Mouse (Mus musculus): ENCODE measurements around the gene Upk2. TPM values are rescaled to one million over a fixed set of nuclear protein-coding genes. Genes with fewer than 3 reads are reported as not detected.

Gene Upk2
- 0.35 TPM in 1 of 2 replicates, not detected in the other for polyA plus RNA-seq (2016; fragmentation: Nextera tagmentation; extraction: Ambion mirVana)

DNA sequence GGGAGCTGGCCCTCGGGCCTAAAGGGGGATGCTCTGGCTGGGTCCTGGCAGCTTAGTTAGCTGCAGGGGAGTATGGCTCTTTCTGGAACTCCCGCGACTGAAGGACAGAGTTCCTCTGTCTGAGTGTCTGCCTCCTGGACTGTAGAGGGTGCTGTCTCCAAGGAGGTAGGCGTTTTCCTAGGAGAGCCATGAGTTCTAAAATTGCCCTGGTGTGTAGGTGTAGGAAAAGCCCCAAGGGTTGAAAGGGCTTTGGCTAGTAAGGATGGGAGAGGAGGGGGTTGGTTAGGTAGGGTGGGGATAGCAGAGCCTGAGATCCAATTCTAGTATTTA, at the start of gene Upk2:
Gene Upk2 (minus strand): TSS at position 86 of the 330 bp plus-strand sequence.
- Histone ChIP-seq H3K4me1 (peaks cover 31% of the 10 kb centered on the region), H3K36me3 (no peaks in the 10 kb centered on the region), H3K27me3 (replicated peaks) (peaks cover 7% of the 10 kb centered on the region; the same call in 1 of the 2 replicates), H3K9me3 (no peaks in the 10 kb centered on the region), H3K4me2 (replicated peaks) (no peak within 1 kb of the TSS), H3K4me3 (no peak within 1 kb of the TSS), H3K27ac (no peak within 1 kb of the TSS), H3K9ac (no peak within 1 kb of the TSS)
- no peak for ATAC-seq (ENCODE audit: low FRiP score, low read depth)
- WGBS = 24% methylated on average over 4 of the region's 4 CpGs

GRCm38 (mm10) chr9:44502006-44502405, 47.2 kb upstream of the Upk2 start:
- Histone ChIP-seq H3K27ac (no peak overlapping the region), H3K27me3 (replicated peaks) (no peaks in the 10 kb centered on the region; the same call in 1 of the 2 replicates), H3K36me3 (peaks cover 26% of the 10 kb centered on the region), H3K9me3 (no peaks in the 10 kb centered on the region), H3K9ac (no peak overlapping the region), H3K4me1 (peaks cover 56% of the 10 kb centered on the region), H3K4me2 (replicated peaks) (peak overlapping the region; percentile 18), H3K4me3 (no peak overlapping the region)
- ATAC-seq (ENCODE audit: low FRiP score, low read depth) = no peak
- WGBS = 0% methylated on average over 4 of the region's 4 CpGs

GRCm38 (mm10) chr9:44501206-44501879, 46.6 kb upstream of the Upk2 start:
- WGBS = 56% methylated on average over 10 of the region's 10 CpGs
- Histone ChIP-seq H3K9ac (0 out of 2 replicates have a peak overlapping the region, but pooled peaks have one; percentile 33), H3K27me3 (replicated peaks) (no peaks in the 10 kb centered on the region; the same call in 1 of the 2 replicates), H3K4me3 (no peak overlapping the region), H3K4me1 (peaks cover 62% of the 10 kb centered on the region), H3K9me3 (no peaks in the 10 kb centered on the region), H3K27ac (no peak overlapping the region), H3K4me2 (replicated peaks) (peak overlapping the region; percentile 18), H3K36me3 (peaks cover 20% of the 10 kb centered on the region)
- no peak for ATAC-seq (ENCODE audit: low FRiP score, low read depth)

DNA sequence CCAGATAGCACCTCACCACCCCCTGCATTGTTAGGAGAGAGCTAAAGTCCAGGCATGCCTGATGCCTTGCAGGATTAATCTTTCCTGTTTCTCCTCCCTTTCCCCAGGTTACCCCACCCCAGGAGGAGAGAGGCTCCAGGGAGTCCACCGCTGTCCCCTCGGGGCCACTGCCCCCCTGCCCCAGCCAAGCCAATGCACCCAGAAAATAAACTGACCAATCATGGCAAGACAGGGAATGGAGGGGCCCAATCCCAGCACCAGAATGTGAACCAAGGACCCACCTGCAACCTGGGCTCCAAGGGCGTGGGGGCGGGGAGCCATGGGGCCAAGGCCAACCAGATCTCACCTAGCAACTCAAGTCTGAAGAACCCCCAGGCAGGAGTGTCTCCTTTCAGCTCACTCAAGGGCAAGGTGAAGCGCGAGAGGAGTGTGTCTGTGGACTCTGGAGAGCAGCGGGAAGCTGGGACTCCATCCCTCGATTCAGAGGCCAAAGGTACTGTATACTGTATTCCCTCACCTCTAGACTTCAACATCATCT, 45.9 kb upstream of the Upk2 start:
- Histone ChIP-seq H3K27ac (no peak overlapping the region), H3K4me3 (no peak overlapping the region), H3K9ac (0 out of 2 replicates have a peak overlapping the region, but pooled peaks have one; percentile 48), H3K36me3 (peaks cover 13% of the 10 kb centered on the region), H3K4me1 (peaks cover 57% of the 10 kb centered on the region), H3K4me2 (replicated peaks) (peak overlapping the region; percentile 88; the same call in 1 of the 2 replicates), H3K27me3 (replicated peaks) (no peaks in the 10 kb centered on the region; the same call in 1 of the 2 replicates), H3K9me3 (no peaks in the 10 kb centered on the region)
- WGBS = 56% methylated on average over 8 of the region's 8 CpGs
- ATAC-seq (ENCODE audit: low FRiP score, low read depth) = no peak

GRCm38 (mm10) chr9:44500163-44500533, 45.4 kb upstream of the Upk2 start:
- no peak for ATAC-seq (ENCODE audit: low FRiP score, low read depth)
- H3K4me2 ChIP-seq (replicated peaks) = peak overlapping the region; percentile 88
- peak overlapping the region; percentile 90 for H3K27ac ChIP-seq
- H3K4me3 ChIP-seq = peak overlapping the region; percentile 43
- H3K27me3 ChIP-seq (replicated peaks) = no peaks in the 10 kb centered on the region; the same call in 1 of the 2 replicates
- H3K4me1 ChIP-seq = peaks cover 56% of the 10 kb centered on the region
- peak overlapping the region; percentile 48 for H3K9ac ChIP-seq
- peaks cover 9% of the 10 kb centered on the region; the same call in 1 of the 2 replicates for H3K36me3 ChIP-seq
- WGBS = 29% methylated on average over 5 of the region's 5 CpGs
- H3K9me3 ChIP-seq = no peaks in the 10 kb centered on the region

DNA sequence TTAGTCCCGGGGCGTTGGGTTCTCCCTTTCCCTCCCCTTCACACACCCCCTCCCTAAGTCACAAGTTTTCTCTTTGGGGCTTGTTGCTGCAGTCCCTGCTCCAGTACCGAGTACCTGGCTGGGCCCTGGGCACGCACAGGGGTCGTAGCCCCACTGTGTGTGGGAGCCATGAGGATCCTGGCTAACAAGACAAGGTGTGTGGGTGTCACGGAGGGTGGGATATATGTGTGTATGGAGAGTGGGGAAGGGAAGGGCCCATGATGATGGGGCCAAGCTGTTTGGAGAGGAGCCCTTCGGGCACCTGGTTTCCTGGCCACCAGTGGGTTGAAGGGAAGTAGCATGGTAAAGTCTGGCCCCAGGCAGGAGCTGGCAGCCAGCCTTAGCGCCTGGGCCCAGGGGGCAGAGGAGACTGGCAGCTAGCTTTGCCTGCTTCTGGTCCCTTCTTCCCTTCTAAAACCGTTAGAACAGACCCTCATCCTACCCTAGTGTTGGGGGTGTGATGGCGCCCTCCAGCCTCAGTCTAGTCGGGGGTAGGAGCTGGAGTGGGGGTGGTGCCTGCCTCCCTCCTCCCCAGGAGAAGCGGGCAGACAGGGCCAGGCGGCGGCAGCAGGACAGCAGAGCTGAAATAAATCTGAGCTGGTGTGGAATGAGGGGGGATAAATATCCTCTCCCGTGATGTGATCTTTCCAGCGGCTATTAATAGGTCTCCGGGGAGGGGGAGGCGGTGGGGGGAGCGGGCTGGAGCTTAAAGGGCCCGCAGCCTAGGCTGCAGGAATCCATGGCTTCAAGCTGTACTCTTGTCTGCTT, 44.8 kb upstream of the Upk2 start:
- Histone ChIP-seq H3K27ac (peak overlapping the region; percentile 90), H3K4me1 (peaks cover 62% of the 10 kb centered on the region), H3K4me2 (replicated peaks) (peak overlapping the region; percentile 88), H3K9ac (peak overlapping the region; percentile 48), H3K27me3 (replicated peaks) (no peaks in the 10 kb centered on the region; the same call in 1 of the 2 replicates), H3K9me3 (no peaks in the 10 kb centered on the region), H3K4me3 (peak overlapping the region; percentile 43), H3K36me3 (peaks cover 9% of the 10 kb centered on the region; the same call in 1 of the 2 replicates)
- peak; percentile 45 for ATAC-seq (ENCODE audit: low FRiP score, low read depth)
- WGBS = 10% methylated on average over 20 of the region's 20 CpGs

DNA sequence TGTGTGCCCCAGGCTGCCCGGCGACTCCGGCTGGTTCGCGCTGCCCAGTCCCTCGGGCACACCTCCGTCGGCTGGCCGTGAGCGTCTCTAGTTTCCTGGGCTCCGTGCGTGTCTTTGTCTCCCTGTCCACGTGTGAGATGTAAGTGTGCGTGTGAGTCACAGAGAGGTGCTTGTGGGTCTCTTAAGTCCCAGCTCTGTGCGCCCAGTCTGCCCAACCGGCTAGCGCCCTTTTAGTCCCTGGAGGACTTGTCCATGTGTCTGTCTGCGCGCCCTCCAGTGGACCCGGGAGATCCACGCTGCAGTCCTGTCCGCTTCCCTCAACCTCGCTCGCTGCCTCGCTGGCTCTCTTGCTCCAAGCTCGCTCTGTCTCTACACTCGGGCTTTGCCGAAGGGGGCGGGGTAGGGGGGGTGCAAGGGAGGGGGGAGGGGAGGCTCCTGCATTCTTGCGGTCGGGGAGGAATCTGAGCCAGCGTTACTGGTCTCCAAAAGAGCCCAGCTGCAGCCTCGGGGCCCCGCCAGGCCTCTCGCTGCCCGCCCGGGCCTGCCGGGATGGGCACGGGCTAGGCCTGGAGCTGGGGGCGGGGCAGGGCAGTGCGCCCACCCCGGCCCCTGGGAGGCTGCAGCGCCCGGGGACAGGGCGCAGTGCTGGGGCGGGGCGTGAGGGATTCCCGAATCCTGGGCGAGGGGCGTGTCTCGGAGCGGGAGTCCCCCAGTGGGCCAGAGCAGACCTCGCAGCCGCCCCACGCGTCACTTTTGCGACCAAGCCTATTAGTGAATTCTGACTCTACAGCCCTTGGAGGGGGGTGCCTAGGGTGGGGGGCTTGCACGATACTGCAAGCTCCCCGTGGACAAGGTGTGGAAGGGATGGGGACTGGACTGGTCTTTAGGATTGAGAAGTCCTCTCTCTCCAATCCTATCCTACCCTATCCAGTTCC, 43.9 kb upstream of the Upk2 start:
- H3K4me2 ChIP-seq (replicated peaks) = peak overlapping the region; percentile 88
- H3K36me3 ChIP-seq = peaks cover 9% of the 10 kb centered on the region; the same call in 1 of the 2 replicates
- H3K9me3 ChIP-seq = no peaks in the 10 kb centered on the region
- under 1% methylated on average over 59 of the region's 59 CpGs for WGBS
- H3K4me3 ChIP-seq = peak overlapping the region; percentile 43
- peak overlapping the region; percentile 90 for H3K27ac ChIP-seq
- ATAC-seq (ENCODE audit: low FRiP score, low read depth) = peak; percentile 71
- peak overlapping the region; percentile 65 for H3K9ac ChIP-seq
- no peaks in the 10 kb centered on the region; the same call in 1 of the 2 replicates for H3K27me3 ChIP-seq (replicated peaks)
- peaks cover 70% of the 10 kb centered on the region for H3K4me1 ChIP-seq

- peak; percentile 13 for ATAC-seq (ENCODE audit: low FRiP score, low read depth)
- peak overlapping the region; percentile 43 for H3K4me3 ChIP-seq
- H3K36me3 ChIP-seq = peaks cover 9% of the 10 kb centered on the region; the same call in 1 of the 2 replicates
- H3K27me3 ChIP-seq (replicated peaks) = no peaks in the 10 kb centered on the region; the same call in 1 of the 2 replicates
- WGBS = 3% methylated on average over 11 of the region's 11 CpGs
- H3K4me2 ChIP-seq (replicated peaks) = peak overlapping the region; percentile 88
- H3K4me1 ChIP-seq = peaks cover 79% of the 10 kb centered on the region
- H3K9me3 ChIP-seq = no peaks in the 10 kb centered on the region
- peak overlapping the region; percentile 90; the same call in 1 of the 2 replicates for H3K27ac ChIP-seq
- peak overlapping the region; percentile 65 for H3K9ac ChIP-seq
These were observed 43.0 kb upstream of the Upk2 start for GRCm38 (mm10) chr9:44497624-44498377.

DNA sequence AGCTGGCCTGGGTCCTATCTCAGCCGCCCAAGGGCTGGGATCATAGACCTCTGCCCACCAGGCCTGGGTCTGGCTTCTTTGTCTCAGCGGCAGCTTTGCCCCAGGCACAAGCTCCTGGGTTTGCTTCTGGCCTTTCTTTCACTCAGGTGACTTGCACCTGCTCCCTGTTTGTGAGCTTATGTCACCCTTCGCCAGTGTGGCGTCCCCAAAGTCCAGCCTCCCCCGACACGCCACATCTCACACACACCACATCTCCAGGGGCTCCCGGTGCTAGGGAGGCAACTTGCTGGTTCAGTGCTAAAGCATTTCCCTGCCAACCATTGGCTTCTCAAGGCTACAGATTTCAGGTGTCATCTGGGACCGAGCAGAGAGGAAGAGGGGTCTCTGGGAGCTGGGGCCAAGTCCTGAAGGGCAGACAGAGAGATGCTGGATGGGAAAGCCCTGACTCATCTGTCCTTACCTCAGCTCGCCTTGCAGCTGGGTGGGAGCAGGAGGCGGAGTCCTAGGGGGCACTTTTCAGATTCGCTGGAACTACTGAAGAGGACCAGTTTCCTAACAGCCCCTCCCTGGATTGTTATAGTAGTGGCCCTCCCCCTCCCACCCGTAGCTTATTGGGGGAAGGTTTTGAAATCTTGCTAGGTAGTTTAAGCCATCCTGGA, 42.2 kb upstream of the Upk2 start:
- H3K4me3 ChIP-seq = no peak overlapping the region
- WGBS = 53% methylated on average over 12 of the region's 12 CpGs
- H3K4me1 ChIP-seq = peaks cover 85% of the 10 kb centered on the region
- no peak for ATAC-seq (ENCODE audit: low FRiP score, low read depth)
- no peaks in the 10 kb centered on the region; the same call in 1 of the 2 replicates for H3K27me3 ChIP-seq (replicated peaks)
- H3K36me3 ChIP-seq = peaks cover 9% of the 10 kb centered on the region; the same call in 1 of the 2 replicates
- H3K9ac ChIP-seq = no peak overlapping the region
- no peaks in the 10 kb centered on the region for H3K9me3 ChIP-seq
- H3K4me2 ChIP-seq (replicated peaks) = no peak overlapping the region
- H3K27ac ChIP-seq = no peak overlapping the region

DNA sequence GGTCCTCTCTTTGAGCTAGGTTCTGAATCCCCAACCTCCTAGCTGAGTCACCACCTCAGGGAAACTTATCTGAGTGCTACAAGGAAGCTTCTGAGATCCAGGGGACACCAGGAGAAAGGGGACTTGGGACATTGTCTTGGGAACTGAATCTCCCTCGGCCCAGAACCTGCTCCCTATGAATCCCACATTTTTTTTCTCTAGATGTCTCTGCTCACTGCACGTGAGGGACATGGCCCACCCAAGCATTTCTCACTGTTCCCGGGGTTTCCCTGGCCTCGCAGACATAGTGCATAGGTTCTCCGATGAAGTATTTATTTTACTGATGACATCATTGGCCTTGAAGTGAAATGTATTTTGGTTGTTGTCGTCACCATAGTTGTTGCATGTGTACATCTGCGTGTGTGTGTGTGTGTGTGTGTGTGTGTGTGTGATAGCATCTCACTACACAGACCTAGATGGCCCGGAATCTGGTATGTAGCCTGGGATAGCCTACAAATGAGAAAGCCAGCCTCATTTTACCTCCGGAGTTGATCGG, 41.1 kb upstream of the Upk2 start:
- Histone ChIP-seq H3K9me3 (no peaks in the 10 kb centered on the region), H3K27me3 (replicated peaks) (no peaks in the 10 kb centered on the region; the same call in 1 of the 2 replicates), H3K4me2 (replicated peaks) (no peak overlapping the region), H3K27ac (no peak overlapping the region), H3K36me3 (0 out of 2 replicates have a peak, but pooled peaks cover 2% of the 10 kb centered on the region), H3K4me3 (no peak overlapping the region), H3K9ac (no peak overlapping the region), H3K4me1 (peaks cover 78% of the 10 kb centered on the region)
- 87% methylated on average over 10 of the region's 10 CpGs for WGBS
- ATAC-seq (ENCODE audit: low FRiP score, low read depth) = no peak

All from neural tube, embryonic 12.5 days (tissue).